Mouse (Mus musculus) CH12.LX (cell line): ENCODE measurements around the gene Mcrs1. TPM values are rescaled to one million over a fixed set of nuclear protein-coding genes. Genes with fewer than 3 reads are reported as not detected.

ENCODE experiments used
- DNase-seq: peaks from one replicate; pipeline ENCODE4 v3.0.0-alpha.2; 2013; ENCODE audit errors: extremely low read depth
- H3K27ac ChIP-seq: 2 replicates; pipeline ENCODE4 v1.5.1; 2012; ENCODE audit warnings: low read depth, mild to moderate bottlenecking, control low read depth, moderate library complexity; ENCODE audit not compliant: insufficient read depth
- H3K27me3 ChIP-seq: replicated peaks from 2 replicates; pipeline ENCODE3; 2012; ENCODE audit warnings: inconsistent platforms
- H3K36me3 ChIP-seq, 2 experiments: replicated peaks in 1 of 2; 2 replicates each; pipeline versions ENCODE3 to v1.6.1; 2012; ENCODE audit warnings: inconsistent platforms in 1 of 2, low read length in 1 of 2, mild to moderate bottlenecking in 1 of 2, mixed read lengths in 1 of 2, moderate library complexity in 1 of 2; ENCODE audit not compliant: control insufficient read depth in 1 of 2, insufficient read depth in 1 of 2
- H3K4me1 ChIP-seq, 2 experiments: 2 replicates each; pipeline ENCODE4 v1.6.1; 2012; ENCODE audit warnings: inconsistent platforms in 1 of 2, moderate library complexity in 1 of 2; ENCODE audit not compliant: insufficient read depth in 2 of 2, control insufficient read depth in 1 of 2
- H3K4me2 ChIP-seq: 2 replicates; pipeline ENCODE4 v1.6.1; 2012; ENCODE audit warnings: low read depth, mild to moderate bottlenecking, control low read depth; ENCODE audit not compliant: poor library complexity, insufficient read depth, severe bottlenecking
- H3K4me3 ChIP-seq, 3 experiments: fragments of 150-350 bp in 1 of 3; sonication (generic) in 1 of 3; replicated peaks in 1 of 3; 2 replicates each; pipeline versions ENCODE3 to v1.5.1; 2011 to 2012; ENCODE audit warnings: low read depth in 2 of 3, low read length in 2 of 3, mild to moderate bottlenecking in 2 of 3, moderate library complexity in 2 of 3, control low read depth in 1 of 3, improper control_type of control experiment in 1 of 3, inconsistent platforms in 1 of 3, mixed read lengths in 1 of 3; ENCODE audit not compliant: poor library complexity in 1 of 3
- H3K79me2 ChIP-seq: replicated peaks from 2 replicates; pipeline ENCODE4 v1.6.1; 2012; ENCODE audit warnings: mild to moderate bottlenecking, moderate library complexity; ENCODE audit not compliant: control insufficient read depth, poor library complexity, insufficient read depth, severe bottlenecking; ENCODE audit errors: extremely low read depth
- H3K9ac ChIP-seq: 2 replicates; pipeline ENCODE4 v1.6.1; 2012; ENCODE audit warnings: low read depth, mild to moderate bottlenecking, control low read depth, moderate library complexity; ENCODE audit not compliant: insufficient read depth
- H3K9me3 ChIP-seq: replicated peaks from 2 replicates; pipeline ENCODE3; 2012; ENCODE audit warnings: low read length, inconsistent platforms, mixed read lengths
- CHD2 ChIP-seq: IDR thresholded peaks from 2 replicates; pipeline ENCODE4 v1.6.1; 2011; ENCODE audit warnings: low read length, improper control_type of control experiment
- CTCF ChIP-seq, 2 experiments: IDR thresholded peaks in 1 of 2; conservative IDR thresholded peaks in 1 of 2; 2 replicates each; pipeline ENCODE4 v1.5.1; 2011 to 2012; ENCODE audit warnings: low read depth in 2 of 2, low read length in 2 of 2, improper control_type of control experiment in 1 of 2, inconsistent platforms in 1 of 2, mild to moderate bottlenecking in 1 of 2, moderate library complexity in 1 of 2
- ELF1 ChIP-seq: IDR thresholded peaks from 2 replicates; pipeline ENCODE4 v1.6.1; 2014; ENCODE audit warnings: low read depth, mild to moderate bottlenecking, inconsistent platforms, low read length, improper control_type of control experiment
- ETS1 ChIP-seq: conservative IDR thresholded peaks from 2 replicates; pipeline ENCODE4 v1.6.1; 2012; ENCODE audit warnings: low read depth, mild to moderate bottlenecking, inconsistent platforms, low read length, improper control_type of control experiment, moderate library complexity
- GABPA ChIP-seq: IDR thresholded peaks from 2 replicates; pipeline ENCODE4 v1.6.1; 2012; ENCODE audit warnings: low read depth, low read length, improper control_type of control experiment, inconsistent platforms; ENCODE audit not compliant: insufficient replicate concordance
- HCFC1 ChIP-seq: IDR thresholded peaks from 2 replicates; pipeline ENCODE4 v1.6.1; 2012; ENCODE audit warnings: low read depth, mild to moderate bottlenecking, inconsistent platforms, low read length, improper control_type of control experiment
- IRF4 ChIP-seq: IDR thresholded peaks from 2 replicates; pipeline ENCODE4 v1.6.1; 2014; ENCODE audit warnings: low read depth, mild to moderate bottlenecking, inconsistent platforms, low read length, improper control_type of control experiment
- JUND ChIP-seq: conservative IDR thresholded peaks from 2 replicates; pipeline ENCODE4 v1.6.1; 2011; ENCODE audit warnings: low read depth, low read length, improper control_type of control experiment
- KAT2A ChIP-seq: IDR thresholded peaks from 2 replicates; pipeline ENCODE4 v1.6.1; 2012; ENCODE audit warnings: low read length, improper control_type of control experiment, inconsistent platforms; ENCODE audit not compliant: insufficient replicate concordance
- MAX ChIP-seq: IDR thresholded peaks from 2 replicates; pipeline ENCODE4 v1.6.1; 2011; ENCODE audit warnings: low read length, improper control_type of control experiment
- MAZ ChIP-seq: IDR thresholded peaks from 2 replicates; pipeline ENCODE4 v1.6.1; 2012; ENCODE audit warnings: low read depth, mild to moderate bottlenecking, inconsistent platforms, low read length, improper control_type of control experiment, moderate library complexity
- MEF2A ChIP-seq: IDR thresholded peaks from 2 replicates; pipeline ENCODE4 v1.6.1; 2014; ENCODE audit warnings: low read depth, mild to moderate bottlenecking, inconsistent platforms, low read length, improper control_type of control experiment, borderline replicate concordance
- MXI1 ChIP-seq: IDR thresholded peaks from 2 replicates; pipeline ENCODE4 v1.6.1; 2011; ENCODE audit warnings: mild to moderate bottlenecking, low read depth, low read length, improper control_type of control experiment
- MYC ChIP-seq: IDR thresholded peaks from 2 replicates; pipeline ENCODE4 v1.6.1; 2011; ENCODE audit warnings: low read depth, mild to moderate bottlenecking, improper control_type of control experiment, low read length
- NRF1 ChIP-seq: IDR thresholded peaks from 2 replicates; pipeline ENCODE4 v1.6.1; 2014; ENCODE audit warnings: low read depth, mild to moderate bottlenecking, inconsistent platforms, low read length, improper control_type of control experiment, moderate library complexity
- POLR2A ChIP-seq: IDR thresholded peaks from 2 replicates; pipeline ENCODE4 v1.6.1; 2011; ENCODE audit warnings: low read depth, mild to moderate bottlenecking, improper control_type of control experiment, low read length
- RAD21 ChIP-seq: IDR thresholded peaks from 2 replicates; pipeline ENCODE4 v1.6.1; 2011; ENCODE audit warnings: low read depth, mild to moderate bottlenecking, low read length, improper control_type of control experiment, moderate library complexity
- RCOR1 ChIP-seq: conservative IDR thresholded peaks from 2 replicates; pipeline ENCODE4 v1.6.1; 2012; ENCODE audit warnings: low read depth, mild to moderate bottlenecking, inconsistent platforms, low read length, improper control_type of control experiment
- SMC3 ChIP-seq: IDR thresholded peaks from 2 replicates; pipeline ENCODE4 v1.6.1; 2011; ENCODE audit warnings: low read depth, low read length, improper control_type of control experiment
- TBP ChIP-seq: conservative IDR thresholded peaks from 2 replicates; pipeline ENCODE4 v1.6.1; 2011; ENCODE audit warnings: low read depth, low read length, improper control_type of control experiment
- TCF12 ChIP-seq: IDR thresholded peaks from 2 replicates; pipeline ENCODE4 v1.6.1; 2014; ENCODE audit warnings: low read depth, mild to moderate bottlenecking, inconsistent platforms, low read length, improper control_type of control experiment
- UBTF ChIP-seq: IDR thresholded peaks from 2 replicates; pipeline ENCODE4 v1.6.1; 2012; ENCODE audit warnings: low read depth, mild to moderate bottlenecking, inconsistent platforms, low read length, improper control_type of control experiment, moderate library complexity
- USF1 ChIP-seq: IDR thresholded peaks from 2 replicates; pipeline ENCODE4 v1.6.1; 2014; ENCODE audit warnings: low read depth, mild to moderate bottlenecking, inconsistent platforms, low read length, improper control_type of control experiment
- USF2 ChIP-seq: conservative IDR thresholded peaks from 2 replicates; pipeline ENCODE4 v1.6.1; 2011; ENCODE audit warnings: low read depth, low read length, improper control_type of control experiment
- ZC3H11A ChIP-seq: IDR thresholded peaks from 2 replicates; pipeline ENCODE4 v1.6.1; 2012; ENCODE audit warnings: low read depth, mild to moderate bottlenecking, inconsistent platforms, low read length, improper control_type of control experiment
- ZKSCAN1 ChIP-seq: IDR thresholded peaks from 2 replicates; pipeline ENCODE4 v1.6.1; 2012; ENCODE audit warnings: low read depth, inconsistent platforms, low read length, improper control_type of control experiment, borderline replicate concordance
- ZMIZ1 ChIP-seq: IDR thresholded peaks from 2 replicates; pipeline ENCODE4 v1.6.1; 2012; ENCODE audit warnings: low read depth, mild to moderate bottlenecking, inconsistent platforms, low read length, improper control_type of control experiment
- dilution Hi-C: fragments of 300-500 bp; cut with MboI; formaldehyde crosslinking; loops from 2 replicates; pipeline ENCODE4 v1.14.3; 2020; ENCODE audit warnings: low sequenced_read_pairs; ENCODE audit not compliant: extremely low pct_unique_long_range_greater_than_20kb, extremely low pct_ligation_motif_present
- in situ Hi-C: fragments of 300-500 bp; cut with MboI; formaldehyde crosslinking; loops from 3 replicates; pipeline ENCODE4 v1.14.3; 2019; ENCODE audit warnings: low sequenced_read_pairs, low pct_ligation_motif_present, low pct_unique_long_range_greater_than_20kb, mixed read lengths
- polyA plus RNA-seq: library from polyadenylated mRNA; unstranded; fragments of >175 nt; gene quantifications from 2 replicates; pipeline ENCODE4 v1.2.1, GENCODE M21; 2012; ENCODE audit warnings: low read depth; ENCODE audit not compliant: insufficient read length
- total RNA-seq, 2 experiments: library from RNA; depleted of rRNA; stranded (reverse); fragments of 300-350 nt in 1 of 2; fragments of >200 nt in 1 of 2; gene quantifications; 2 replicates each; pipeline ENCODE4 v1.2.3; 2012 to 2014

Gene Mcrs1
- total and polyA plus RNA-seq, 3 experiments: 75.9 to 105 (median 85.1) TPM

- DNase-seq: no peak
- peaks cover 0 to 18% of the 10 kb centered on the region in 2 experiments; a peak in 2 of 4 replicates for H3K4me1 ChIP-seq
- H3K9me3 ChIP-seq: no peaks in the 10 kb centered on the region
- TF ChIP-seq POLR2A (no peak), ELF1 (no peak), TCF12 (no peak), ETS1 (no peak), USF2 (no peak), ZMIZ1 (no peak), SMC3 (no peak), KAT2A (no peak), MAZ (no peak), MYC (no peak), USF1 (no peak), MAX (no peak), CTCF (conservative IDR thresholded peaks at IDR 0.05 in 1 of 2, IDR thresholded peaks at IDR 0.05 in 1 of 2; ENCODE audit: low read depth in 2 of 2, low read length in 2 of 2) (no peak), ZC3H11A (no peak), ZKSCAN1 (no peak), IRF4 (no peak)
- peak overlapping the region; percentile 16; the same call in 1 of the 2 replicates for H3K9ac ChIP-seq
- H3K36me3 ChIP-seq: no peaks in the 10 kb centered on the region
- in situ Hi-C loops (no loop called here), dilution Hi-C loops (no loop called here)
- no peak overlapping the region for H3K27ac ChIP-seq
- H3K4me3 ChIP-seq: peak overlapping the region; percentile 16 to 40 (median 34)
- H3K79me2 ChIP-seq: no peaks in the 10 kb centered on the region
- peak overlapping the region; percentile 79 for H3K4me2 ChIP-seq
- H3K27me3 ChIP-seq: peaks cover 91% of the 10 kb centered on the region
Observed at GRCm38 (mm10) chr15:99223585-99224207, 28.1 kb downstream of the Mcrs1 start.

- in situ Hi-C loops: no loop called here
- Histone ChIP-seq H3K4me1 (peaks cover 0 to 18% of the 10 kb centered on the region in 2 experiments; a peak in 2 of 4 replicates), H3K4me3 (peak overlapping the region in 2 of 3 experiments; percentile 34 to 40), H3K79me2 (no peaks in the 10 kb centered on the region), H3K9me3 (no peaks in the 10 kb centered on the region), H3K27ac (no peak overlapping the region), H3K4me2 (peak overlapping the region; percentile 79), H3K9ac (no peak overlapping the region), H3K36me3 (no peaks in the 10 kb centered on the region), H3K27me3 (peaks cover 83% of the 10 kb centered on the region)
- dilution Hi-C loops: no loop called here
- no peak for DNase-seq
- no peak for TF ChIP-seq TBP
- TF ChIP-seq CHD2: no peak
- TF ChIP-seq USF2: no peak
- TF ChIP-seq RCOR1: no peak
- TF ChIP-seq NRF1: no peak
- no peak for TF ChIP-seq GABPA
- no peak for TF ChIP-seq RAD21
- TF ChIP-seq HCFC1: no peak
- TF ChIP-seq ZC3H11A: no peak
- TF ChIP-seq USF1: no peak
- no peak for TF ChIP-seq UBTF
- TF ChIP-seq MEF2A: no peak
- TF ChIP-seq MXI1: no peak
- TF ChIP-seq JUND: no peak
- TF ChIP-seq, all 38 proteins: peak for 0
Observed at GRCm38 (mm10) chr15:99222794-99223584, 28.8 kb downstream of the Mcrs1 start.
